ENCODE assay signal across 8 mouse cellular contexts in genomic region chr2:174326481-174326880, GRCm38 (mm10). TPM values are rescaled to one million over a fixed set of nuclear protein-coding genes. Genes with fewer than 3 reads are reported as not detected.
DNase-seq lines count a peak whose midpoint lies in the region; ATAC-seq and TF ChIP-seq lines count a peak whose summit lies in the region.

No protein-coding gene starts in this region.

- TF ChIP-seq POLR2A in thymus, adult 2 months (IDR thresholded peaks at IDR 0.05; ENCODE audit: control insufficient read depth, extremely low read depth, insufficient read depth, low read length, poor library complexity) = no peak

- H3K9me3 ChIP-seq in erythroblast, embryonic 14.5 days (ENCODE audit: control insufficient read depth, low read length) = peaks cover 17% of the 10 kb centered on the region
- no peaks in the 10 kb centered on the region for H3K9me3 ChIP-seq in liver, embryonic 14.5 days (ENCODE audit: control insufficient read depth, low read length)

- ATAC-seq in erythroblast, adult 5-6 weeks (replicated peaks; ENCODE audit: low FRiP score, poor library complexity, severe bottlenecking) = no peak
- no peak for ATAC-seq in liver, embryonic 14.5 days (ENCODE audit: insufficient read depth)
- no peak for ATAC-seq in cerebellum, adult (ENCODE audit: insufficient number of reproducible peaks, low FRiP score, low TSS enrichment)

- DNase-seq in thymus, adult 2 months = no peak
- no peak for DNase-seq in thymus, postnatal 14 days
- DNase-seq in liver, embryonic 14.5 days (ENCODE audit: low read depth in 3 of 3, low spot score in 3 of 3) = no peak
- DNase-seq in testis, postnatal 14 days (ENCODE audit: low spot score) = no peak
- DNase-seq in urinary bladder, postnatal 10 days (ENCODE audit: low spot score) = no peak

- H3K4me3 ChIP-seq in erythroblast, embryonic 14.5 days (replicated peaks) = peak overlapping the region; percentile 96
- peak overlapping the region; percentile 53 for H3K4me3 ChIP-seq in thymus, adult 2 months (ENCODE audit: control insufficient read depth, insufficient read depth, low read length)
- H3K4me3 ChIP-seq in liver, embryonic 14.5 days (ENCODE audit: insufficient read depth in 1 of 2, low read depth in 2 of 2, low read length in 2 of 2) = peak overlapping the region; percentile 65 to 68

- no peak for TF ChIP-seq CTCF in thymus, adult 2 months (IDR thresholded peaks at IDR 0.05; ENCODE audit: borderline replicate concordance, control insufficient read depth, extremely low read depth, insufficient read depth, low read length, poor library complexity)
- TF ChIP-seq CTCF in liver, embryonic 14.5 days (IDR thresholded peaks at IDR 0.05; ENCODE audit: low read depth) = no peak

- H3K36me3 ChIP-seq in erythroblast, embryonic 14.5 days (ENCODE audit: control insufficient read depth) = no peaks in the 10 kb centered on the region; the same call in 1 of the 2 replicates
- H3K36me3 ChIP-seq in thymus, adult 2 months (ENCODE audit: control insufficient read depth, insufficient read depth, low read length) = no peaks in the 10 kb centered on the region
- no peaks in the 10 kb centered on the region for H3K36me3 ChIP-seq in liver, embryonic 14.5 days (replicated peaks; ENCODE audit: control insufficient read depth, insufficient read depth, low read depth)

- H3K9ac ChIP-seq in liver, embryonic 14.5 days (replicated peaks) = peak overlapping the region; percentile 51

- peaks cover 17% of the 10 kb centered on the region for H3K27me3 ChIP-seq in erythroblast, embryonic 14.5 days (ENCODE audit: control insufficient read depth)
- H3K27me3 ChIP-seq in thymus, adult 2 months (ENCODE audit: control insufficient read depth, insufficient read depth, low read length) = no peaks in the 10 kb centered on the region
- H3K27me3 ChIP-seq in liver, embryonic 14.5 days (ENCODE audit: control insufficient read depth, insufficient read depth, low read length) = no peaks in the 10 kb centered on the region

- peak overlapping the region; percentile 98 for H3K4me2 ChIP-seq in liver, embryonic 14.5 days (ENCODE audit: low read depth)

- no peak overlapping the region for H3K27ac ChIP-seq in thymus, adult 2 months (ENCODE audit: control insufficient read depth, insufficient read depth, low read length)
- H3K27ac ChIP-seq in liver, embryonic 14.5 days = peak overlapping the region; percentile 12; the same call in 1 of the 2 replicates

- no peak for TF ChIP-seq EP300 in liver, embryonic 14.5 days (IDR thresholded peaks at IDR 0.05; ENCODE audit: low read depth)

- H3K4me1 ChIP-seq in erythroblast, embryonic 14.5 days (ENCODE audit: control insufficient read depth) = peaks cover 39% of the 10 kb centered on the region
- peaks cover 12% of the 10 kb centered on the region for H3K4me1 ChIP-seq in thymus, adult 2 months (replicated peaks; ENCODE audit: control insufficient read depth, insufficient read depth, low read length)
- H3K4me1 ChIP-seq in liver, embryonic 14.5 days (replicated peaks; ENCODE audit: control insufficient read depth in 2 of 2, insufficient read depth in 2 of 2, low read length in 1 of 2) = no peaks in the 10 kb centered on the region; a peak in 1 of 4 replicates

- 48% methylated on average over 8 of the region's 8 CpGs for WGBS in thymus, adult 2 months
- WGBS in liver, embryonic 14.5 days (ENCODE audit: insufficient replicate concordance) = 46% methylated on average over 8 of the region's 8 CpGs

RNA-seq across cellular contexts. Expression of gene Gm20721, which starts 20.0 kb away (rescaled TPM):
- 0.03 and 0.27 TPM in 2 replicates for polyA plus RNA-seq in erythroblast, embryonic 14.5 days (2012)
- not detected in 2 replicates for total RNA-seq in erythroblast, adult 5-6 weeks (2015; ENCODE audit: low replicate concordance)
- total RNA-seq in erythroblast, adult 5-6 weeks (2017; ENCODE audit: low replicate concordance) = 0.43 and 8.5 TPM in 2 replicates
- 0.07 and 0.14 TPM in 2 replicates for polyA plus RNA-seq in thymus, adult 2 months (2012; rRNA removed)
- polyA plus RNA-seq in liver, embryonic 14.5 days (2012; rRNA removed) = 0.14 and 0.74 TPM in 2 replicates
- 0.64 and 0.88 TPM in 2 replicates for polyA plus RNA-seq in liver, embryonic 14.5 days (2014; fragmentation: Nextera tagmentation; extraction: Ambion mirVana)

RNA-seq across cellular contexts. Expression of gene Gnas, which starts 42.4 kb away (rescaled TPM):
- 73.8 and 74.5 TPM in 2 replicates for polyA plus RNA-seq in erythroblast, embryonic 14.5 days (2012)
- 236 and 242 TPM in 2 replicates for total RNA-seq in erythroblast, adult 5-6 weeks (2015; ENCODE audit: low replicate concordance)
- total RNA-seq in erythroblast, adult 5-6 weeks (2017; ENCODE audit: low replicate concordance) = 156 and 162 TPM in 2 replicates
- 681 and 716 TPM in 2 replicates for polyA plus RNA-seq in thymus, adult 2 months (2012; rRNA removed)
- 231 and 302 TPM in 2 replicates for polyA plus RNA-seq in liver, embryonic 14.5 days (2012; rRNA removed)
- 286 and 331 TPM in 2 replicates for polyA plus RNA-seq in liver, embryonic 14.5 days (2014; fragmentation: Nextera tagmentation; extraction: Ambion mirVana)
